Mouse (Mus musculus): Measurements from ENCODE around the gene Fxyd6.

DNA sequence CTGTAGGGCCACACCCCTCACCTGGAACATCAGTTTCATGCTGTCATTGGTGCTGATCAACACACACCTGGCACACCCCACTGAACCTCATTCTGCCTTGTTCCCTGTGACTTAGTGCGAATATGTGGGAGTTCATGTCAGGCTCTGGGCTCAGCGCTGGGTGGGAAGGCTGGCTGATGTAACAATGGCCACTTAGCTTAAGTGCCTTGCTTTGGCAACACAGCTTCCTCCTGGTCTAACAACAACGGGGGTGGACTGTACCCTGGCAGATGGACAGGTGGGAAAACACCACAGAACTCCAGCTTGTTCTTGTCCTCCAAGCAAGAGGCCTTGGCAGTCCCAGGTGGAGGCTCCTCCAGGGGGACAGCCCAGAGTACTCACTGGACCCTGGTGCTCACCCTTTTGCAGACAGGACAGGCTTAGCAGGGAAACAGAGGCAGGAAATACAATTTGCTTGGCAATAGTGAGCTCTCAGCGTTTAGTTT, 48.0 kb upstream of the Fxyd6 start:
- TF ChIP-seq CTCF (IDR thresholded peaks at IDR 0.05; ENCODE audit: low read depth, low read length) (no peak), POLR2A (IDR thresholded peaks at IDR 0.05; ENCODE audit: extremely low read depth, insufficient read depth, low read length) (no peak)

All from liver, adult 2 months (tissue).